Mouse (Mus musculus): ENCODE results near the gene Syncrip. TPM values are rescaled to one million over a fixed set of nuclear protein-coding genes. Genes with fewer than 3 reads are reported as not detected.
"Not testable (repeated sequence)": the region's sequence is repeated elsewhere in the genome, so short reads cannot be mapped to it uniquely, and the experiment has no call there.

Gene Syncrip
- polyA plus RNA-seq (2015; fragmentation: Nextera tagmentation; extraction: Ambion mirVana), result 82.4 and 89.0 TPM in 2 replicates

DNA sequence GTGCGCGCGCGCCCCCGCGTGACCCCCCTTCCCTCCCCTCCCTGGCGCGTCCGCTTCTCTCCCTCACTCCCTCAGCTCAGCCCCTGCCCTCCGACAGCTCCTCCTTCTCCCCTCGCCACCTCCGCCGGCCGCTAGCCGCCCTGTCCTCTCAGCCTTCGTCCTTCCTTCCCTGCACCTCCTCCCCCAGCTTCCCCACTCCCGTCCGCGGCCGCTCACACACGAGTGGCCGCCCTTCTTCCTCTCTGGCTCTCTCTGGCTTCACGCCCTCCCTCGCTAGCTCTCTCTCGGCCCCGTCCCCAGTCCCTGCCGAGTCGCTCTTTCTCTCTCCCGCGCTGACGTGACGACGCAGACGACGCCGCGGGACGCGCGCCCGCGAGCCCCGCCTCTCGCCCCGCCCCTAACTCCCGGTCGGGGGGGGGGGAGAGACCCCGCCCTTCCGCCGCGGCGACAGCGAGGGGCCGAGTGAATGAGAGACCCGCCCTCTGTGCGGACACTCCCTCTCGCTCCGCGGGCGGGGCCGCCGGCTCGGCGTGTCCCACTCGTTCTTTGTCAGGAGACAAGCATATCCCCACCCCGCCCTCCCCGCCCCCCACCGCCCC lies at the start of gene Syncrip:
TSS of gene Syncrip (minus strand) at position 345 of the 599 bp plus-strand sequence.
- H3K36me3 ChIP-seq (ENCODE audit: control insufficient read depth, insufficient read depth, low read length); H3K9me3 ChIP-seq (ENCODE audit: control insufficient read depth, low read length); H3K27me3 ChIP-seq (ENCODE audit: control insufficient read depth, insufficient read depth, low read depth, low read length): not testable (repeated sequence)
- Histone ChIP-seq H3K4me2 (ENCODE audit: low read depth, low read length) (peak within 1 kb of the TSS; percentile 63), H3K9ac (ENCODE audit: low read length) (peak within 1 kb of the TSS; percentile 89), H3K4me1 (replicated peaks; ENCODE audit: control insufficient read depth, insufficient read depth, low read length) (peaks cover 14% of the 10 kb centered on the region), H3K4me3 (ENCODE audit: low read length) (peak within 1 kb of the TSS; percentile 95), H3K27ac (ENCODE audit: low read length) (peak within 1 kb of the TSS; percentile 98)
- under 1% methylated on average over 35 of the region's 68 CpGs for WGBS
- peak; percentile 95 for ATAC-seq (ENCODE audit: low read depth)

DNA sequence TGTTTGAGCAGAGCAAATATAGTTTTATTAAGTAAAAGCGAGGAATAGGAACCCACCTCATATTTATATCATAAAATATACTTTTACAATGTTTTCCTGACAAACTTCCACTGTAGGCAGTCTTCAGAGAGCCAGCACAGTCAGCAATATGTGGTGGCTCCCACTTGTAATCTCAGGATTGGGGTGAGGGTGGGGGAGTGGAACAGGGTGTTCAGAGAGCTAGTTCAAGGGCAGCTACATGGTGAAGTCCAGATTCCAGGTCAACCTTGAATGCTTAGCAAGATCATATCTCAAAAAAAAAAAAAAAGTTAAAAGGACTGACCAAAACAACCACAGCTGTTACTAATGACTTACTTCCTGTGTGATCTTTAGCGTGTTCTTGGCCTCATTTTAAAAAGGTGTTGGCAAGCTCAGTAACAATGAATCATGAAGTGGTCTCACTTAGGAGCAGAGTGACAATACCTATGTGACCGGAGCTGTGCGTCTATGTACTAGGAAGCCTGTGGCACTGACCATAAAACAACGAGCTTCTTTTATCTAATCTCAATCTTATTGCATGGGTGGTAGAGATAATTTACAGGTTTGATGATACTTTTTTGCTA lies 47.7 kb upstream of the Syncrip start:
- no peaks in the 10 kb centered on the region for H3K9me3 ChIP-seq (ENCODE audit: control insufficient read depth, low read length)
- 48% methylated on average over 5 of the region's 5 CpGs for WGBS

DNA sequence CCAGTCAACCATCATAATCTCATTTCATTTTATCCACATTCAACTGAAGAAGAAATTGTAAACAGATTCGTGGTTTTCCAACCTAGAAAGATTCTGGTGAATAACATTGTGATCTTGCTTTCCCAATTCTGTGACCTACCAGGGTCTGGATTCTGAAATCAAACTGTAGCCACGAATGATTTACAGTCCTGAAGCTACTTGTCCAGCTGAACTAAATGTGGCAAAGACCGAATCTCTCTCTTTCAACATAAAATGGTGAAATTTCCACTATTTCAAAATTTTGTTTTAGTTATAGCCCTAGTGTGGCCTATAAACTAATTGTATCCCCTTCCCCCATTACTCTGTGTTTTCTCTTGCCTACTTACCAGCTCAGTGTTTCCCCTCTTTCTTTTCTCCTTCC lies 47.2 kb upstream of the Syncrip start:
- H3K4me3 ChIP-seq (ENCODE audit: low read length), result no peak overlapping the region
- no peak overlapping the region for H3K27ac ChIP-seq (ENCODE audit: low read length)
- no peak for ATAC-seq (ENCODE audit: low read depth)
- H3K36me3 ChIP-seq (ENCODE audit: control insufficient read depth, insufficient read depth, low read length), result no peaks in the 10 kb centered on the region
- no peaks in the 10 kb centered on the region for H3K4me1 ChIP-seq (replicated peaks; ENCODE audit: control insufficient read depth, insufficient read depth, low read length)
- WGBS, result 77% methylated on average over 3 of the region's 3 CpGs
- no peak overlapping the region for H3K4me2 ChIP-seq (ENCODE audit: low read depth, low read length)
- H3K9ac ChIP-seq (ENCODE audit: low read length), result no peak overlapping the region
- H3K27me3 ChIP-seq (ENCODE audit: control insufficient read depth, insufficient read depth, low read depth, low read length), result no peaks in the 10 kb centered on the region
- no peaks in the 10 kb centered on the region for H3K9me3 ChIP-seq (ENCODE audit: control insufficient read depth, low read length)

More for the DNA sequence above, 47.7 kb upstream of the Syncrip start:
- Histone ChIP-seq H3K36me3 (ENCODE audit: control insufficient read depth, insufficient read depth, low read length) (no peaks in the 10 kb centered on the region), H3K27me3 (ENCODE audit: control insufficient read depth, insufficient read depth, low read depth, low read length) (no peaks in the 10 kb centered on the region), H3K4me3 (ENCODE audit: low read length) (no peak overlapping the region), H3K4me1 (replicated peaks; ENCODE audit: control insufficient read depth, insufficient read depth, low read length) (no peaks in the 10 kb centered on the region), H3K27ac (ENCODE audit: low read length) (no peak overlapping the region), H3K9ac (ENCODE audit: low read length) (no peak overlapping the region), H3K4me2 (ENCODE audit: low read depth, low read length) (no peak overlapping the region)
- ATAC-seq (ENCODE audit: low read depth), result no peak

DNA sequence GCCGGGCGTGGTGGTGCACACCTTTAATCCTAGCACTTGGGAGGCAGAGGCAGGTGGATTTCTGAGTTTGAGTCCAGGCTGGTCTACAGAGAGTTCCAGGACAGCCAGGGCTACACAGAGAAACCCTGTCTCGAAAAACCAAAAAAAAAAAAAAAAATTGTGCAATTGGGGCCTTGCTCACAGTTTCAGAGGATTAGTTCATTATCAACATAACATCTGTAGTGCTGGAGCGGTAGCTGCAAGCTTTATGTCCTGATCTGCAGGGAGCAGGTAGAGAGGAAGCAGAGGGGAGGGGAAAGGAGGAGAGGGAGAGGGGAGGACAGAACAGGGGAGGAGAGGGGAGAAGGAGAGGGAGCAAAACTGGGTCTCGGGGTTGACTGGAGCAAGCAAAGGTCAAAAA lies 46.4 kb upstream of the Syncrip start:
- no peaks in the 10 kb centered on the region for H3K4me1 ChIP-seq (replicated peaks; ENCODE audit: control insufficient read depth, insufficient read depth, low read length)
- no peak overlapping the region for H3K4me3 ChIP-seq (ENCODE audit: low read length)
- H3K27me3 ChIP-seq (ENCODE audit: control insufficient read depth, insufficient read depth, low read depth, low read length), result no peaks in the 10 kb centered on the region
- no peaks in the 10 kb centered on the region for H3K9me3 ChIP-seq (ENCODE audit: control insufficient read depth, low read length)
- 88% methylated on average over 5 of the region's 5 CpGs for WGBS
- H3K9ac ChIP-seq (ENCODE audit: low read length), result no peak overlapping the region
- ATAC-seq (ENCODE audit: low read depth), result no peak
- no peak overlapping the region for H3K27ac ChIP-seq (ENCODE audit: low read length)
- no peak overlapping the region for H3K4me2 ChIP-seq (ENCODE audit: low read depth, low read length)
- no peaks in the 10 kb centered on the region for H3K36me3 ChIP-seq (ENCODE audit: control insufficient read depth, insufficient read depth, low read length)

DNA sequence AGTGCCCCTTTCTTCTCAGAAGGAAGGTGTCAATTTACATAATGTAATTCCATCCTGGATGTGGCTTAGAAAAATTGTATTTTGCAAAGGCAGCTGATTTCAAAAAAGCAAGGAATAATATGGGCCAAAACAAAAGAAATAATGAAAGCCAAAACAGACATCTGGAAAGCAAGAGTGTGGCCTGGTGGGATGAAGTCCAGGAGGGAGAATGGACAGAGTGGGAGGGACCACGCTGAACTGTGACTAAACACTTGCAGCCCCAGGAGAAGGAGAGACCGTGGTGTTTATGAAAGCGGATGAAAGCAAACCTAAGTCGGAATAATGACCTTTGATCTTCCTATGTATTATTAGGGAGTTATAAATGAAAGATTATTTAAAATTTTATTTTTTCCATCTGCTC lies 45.6 kb upstream of the Syncrip start:
- no peak overlapping the region for H3K27ac ChIP-seq (ENCODE audit: low read length)
- H3K4me3 ChIP-seq (ENCODE audit: low read length), result no peak overlapping the region

GRCm38 (mm10) chr9:88525341-88525740 lies 43.0 kb upstream of the Syncrip start:
- Histone ChIP-seq H3K27me3 (ENCODE audit: control insufficient read depth, insufficient read depth, low read depth, low read length) (no peaks in the 10 kb centered on the region), H3K27ac (ENCODE audit: low read length) (no peak overlapping the region), H3K4me3 (ENCODE audit: low read length) (no peak overlapping the region), H3K9ac (ENCODE audit: low read length) (no peak overlapping the region), H3K9me3 (ENCODE audit: control insufficient read depth, low read length) (no peaks in the 10 kb centered on the region), H3K4me2 (ENCODE audit: low read depth, low read length) (no peak overlapping the region), H3K4me1 (replicated peaks; ENCODE audit: control insufficient read depth, insufficient read depth, low read length) (peaks cover 8% of the 10 kb centered on the region), H3K36me3 (ENCODE audit: control insufficient read depth, insufficient read depth, low read length) (peaks cover 6% of the 10 kb centered on the region)
- 89% methylated on average over 6 of the region's 6 CpGs for WGBS
- no peak for ATAC-seq (ENCODE audit: low read depth)

More for the DNA sequence above, 45.6 kb upstream of the Syncrip start:
- H3K9ac ChIP-seq (ENCODE audit: low read length), result no peak overlapping the region
- no peaks in the 10 kb centered on the region for H3K27me3 ChIP-seq (ENCODE audit: control insufficient read depth, insufficient read depth, low read depth, low read length)
- WGBS, result 65% methylated on average over 4 of the region's 4 CpGs
- no peaks in the 10 kb centered on the region for H3K4me1 ChIP-seq (replicated peaks; ENCODE audit: control insufficient read depth, insufficient read depth, low read length)
- ATAC-seq (ENCODE audit: low read depth), result no peak
- H3K36me3 ChIP-seq (ENCODE audit: control insufficient read depth, insufficient read depth, low read length), result no peaks in the 10 kb centered on the region
- H3K4me2 ChIP-seq (ENCODE audit: low read depth, low read length), result no peak overlapping the region
- H3K9me3 ChIP-seq (ENCODE audit: control insufficient read depth, low read length), result no peaks in the 10 kb centered on the region

DNA sequence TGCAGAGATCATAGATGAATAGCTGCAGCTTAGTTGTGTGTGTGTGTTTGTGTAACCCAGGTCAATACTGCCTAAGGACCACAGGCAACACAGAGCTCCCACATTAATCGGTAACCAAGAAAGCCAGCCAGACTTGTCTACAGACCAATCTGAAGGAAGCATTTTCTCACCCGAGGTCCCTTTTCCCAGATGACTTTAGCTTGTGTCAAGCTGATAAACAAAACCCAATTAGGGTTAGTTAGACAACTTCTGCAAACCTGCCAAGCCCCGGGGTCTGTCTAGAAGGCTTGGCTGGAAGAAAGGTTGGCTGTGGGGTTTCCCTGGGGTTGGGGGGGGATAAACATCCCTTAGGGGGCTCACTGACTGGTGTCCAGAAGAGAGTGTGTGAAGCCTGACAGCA lies 42.4 kb upstream of the Syncrip start:
- Histone ChIP-seq H3K4me2 (ENCODE audit: low read depth, low read length) (no peak overlapping the region), H3K36me3 (ENCODE audit: control insufficient read depth, insufficient read depth, low read length) (peaks cover 10% of the 10 kb centered on the region), H3K9ac (ENCODE audit: low read length) (no peak overlapping the region), H3K9me3 (ENCODE audit: control insufficient read depth, low read length) (no peaks in the 10 kb centered on the region), H3K27me3 (ENCODE audit: control insufficient read depth, insufficient read depth, low read depth, low read length) (no peaks in the 10 kb centered on the region), H3K4me3 (ENCODE audit: low read length) (no peak overlapping the region), H3K27ac (ENCODE audit: low read length) (no peak overlapping the region), H3K4me1 (replicated peaks; ENCODE audit: control insufficient read depth, insufficient read depth, low read length) (peaks cover 9% of the 10 kb centered on the region)
- 65% methylated on average over 3 of the region's 3 CpGs for WGBS
- no peak for ATAC-seq (ENCODE audit: low read depth)

GRCm38 (mm10) chr9:88524367-88524766 lies 42.0 kb upstream of the Syncrip start:
- Histone ChIP-seq H3K4me3 (ENCODE audit: low read length) (no peak overlapping the region), H3K9ac (ENCODE audit: low read length) (no peak overlapping the region), H3K36me3 (ENCODE audit: control insufficient read depth, insufficient read depth, low read length) (peaks cover 10% of the 10 kb centered on the region), H3K9me3 (ENCODE audit: control insufficient read depth, low read length) (no peaks in the 10 kb centered on the region), H3K4me2 (ENCODE audit: low read depth, low read length) (no peak overlapping the region), H3K27ac (ENCODE audit: low read length) (no peak overlapping the region), H3K27me3 (ENCODE audit: control insufficient read depth, insufficient read depth, low read depth, low read length) (no peaks in the 10 kb centered on the region), H3K4me1 (replicated peaks; ENCODE audit: control insufficient read depth, insufficient read depth, low read length) (peaks cover 9% of the 10 kb centered on the region)
- WGBS, result 91% methylated on average over 2 of the region's 2 CpGs
- ATAC-seq (ENCODE audit: low read depth), result no peak

DNA sequence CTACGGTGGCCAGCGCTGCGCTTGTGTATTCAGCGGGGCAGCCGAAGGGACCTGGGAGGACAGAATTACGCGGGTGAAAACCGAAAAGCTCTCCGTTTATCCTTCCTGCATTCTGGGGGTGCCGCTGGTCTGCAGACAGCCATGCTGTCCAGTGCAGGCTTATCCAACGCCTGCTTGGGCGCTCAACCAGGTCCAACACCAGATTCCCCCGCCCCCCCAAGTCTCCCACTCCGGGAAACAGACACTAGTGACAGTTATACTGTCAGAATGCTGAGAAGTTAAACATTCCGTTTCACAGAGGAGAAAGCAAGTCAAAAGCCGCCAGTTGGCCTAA lies 40.9 kb upstream of the Syncrip start:
- ATAC-seq (ENCODE audit: low read depth), result no peak
- Histone ChIP-seq H3K36me3 (ENCODE audit: control insufficient read depth, insufficient read depth, low read length) (peaks cover 10% of the 10 kb centered on the region), H3K9ac (ENCODE audit: low read length) (peak overlapping the region; percentile 71), H3K4me2 (ENCODE audit: low read depth, low read length) (peak overlapping the region; percentile 85), H3K4me3 (ENCODE audit: low read length) (peak overlapping the region; percentile 67), H3K9me3 (ENCODE audit: control insufficient read depth, low read length) (no peaks in the 10 kb centered on the region), H3K4me1 (replicated peaks; ENCODE audit: control insufficient read depth, insufficient read depth, low read length) (peaks cover 9% of the 10 kb centered on the region), H3K27ac (ENCODE audit: low read length) (peak overlapping the region; percentile 94), H3K27me3 (ENCODE audit: control insufficient read depth, insufficient read depth, low read depth, low read length) (no peaks in the 10 kb centered on the region)
- WGBS, result under 1% methylated on average over 16 of the region's 16 CpGs

Measured in lung, embryonic 16.5 days (tissue).